Mouse (Mus musculus): Measurements from ENCODE around the gene Ccnb1ip1. TPM values are rescaled to one million over a fixed set of nuclear protein-coding genes. Genes with fewer than 3 reads are reported as not detected.

Ccnb1ip1 gene
- polyA plus RNA-seq, 1 experiment: not detected

DNA sequence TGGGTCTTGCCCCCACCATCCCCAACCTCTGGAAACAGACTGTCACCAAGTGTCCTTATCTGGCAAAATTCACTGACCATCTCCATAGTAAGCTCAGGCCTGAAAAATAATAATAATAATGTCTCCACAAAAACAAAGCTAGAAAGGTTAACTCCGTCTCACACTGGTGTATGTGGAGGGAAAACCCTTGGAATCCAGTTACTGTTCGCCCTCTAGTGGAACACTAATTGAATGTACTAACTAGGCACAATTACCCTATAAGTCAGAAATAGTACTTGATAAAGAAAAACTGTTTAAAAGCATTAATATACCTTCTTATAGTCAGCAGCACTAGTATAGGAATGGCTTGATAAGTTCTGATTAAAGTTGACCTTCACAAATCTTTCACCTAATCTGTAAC, 19.4 kb downstream of the Ccnb1ip1 start:
- Histone ChIP-seq H3K27me3 (ENCODE audit: control insufficient read depth, insufficient read depth, low read length) (no peaks in the 10 kb centered on the region), H3K4me3 (ENCODE audit: control insufficient read depth, insufficient read depth, low read length) (no peak overlapping the region), H3K4me1 (replicated peaks; ENCODE audit: control insufficient read depth, insufficient read depth, low read length) (no peaks in the 10 kb centered on the region), H3K36me3 (ENCODE audit: control insufficient read depth, insufficient read depth, low read length) (no peaks in the 10 kb centered on the region), H3K27ac (ENCODE audit: control insufficient read depth, insufficient read depth, low read length) (no peak overlapping the region)
- WGBS: 19% methylated on average over 2 of the region's 2 CpGs
- no peak for DNase-seq
- TF ChIP-seq CTCF (IDR thresholded peaks at IDR 0.05; ENCODE audit: borderline replicate concordance, control insufficient read depth, extremely low read depth, insufficient read depth, low read length, poor library complexity) (no peak), POLR2A (IDR thresholded peaks at IDR 0.05; ENCODE audit: control insufficient read depth, extremely low read depth, insufficient read depth, low read length, poor library complexity) (no peak)

DNA sequence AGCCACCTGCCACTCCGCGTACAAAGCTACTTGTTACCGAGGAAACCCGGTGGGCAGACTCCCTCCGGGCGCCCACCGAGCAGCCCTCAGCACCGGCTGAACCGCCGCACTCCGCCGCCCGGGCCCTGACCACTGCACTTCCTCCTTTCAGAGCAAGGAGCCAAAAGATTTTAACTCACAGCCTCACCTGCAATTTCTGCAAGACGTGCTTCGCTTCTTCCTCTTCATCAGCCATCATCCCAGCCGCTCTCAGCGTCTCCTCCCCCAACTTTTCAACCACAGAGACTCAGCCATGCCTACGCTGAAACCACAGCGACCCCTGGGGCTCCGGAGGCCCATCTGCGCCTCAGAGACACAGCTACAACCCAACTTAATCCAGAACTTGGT, 22.3 kb downstream of the Ccnb1ip1 start, which contains the start of gene Ttc5:
Gene Ttc5, minus strand, starts transcription at position 269 of the 387 bp plus-strand sequence.
- peak; percentile 93 for DNase-seq
- peak within 1 kb of the TSS; percentile 70 for H3K27ac ChIP-seq (ENCODE audit: control insufficient read depth, insufficient read depth, low read length)
- peaks cover 12% of the 10 kb centered on the region for H3K36me3 ChIP-seq (ENCODE audit: control insufficient read depth, insufficient read depth, low read length)
- H3K4me1 ChIP-seq (replicated peaks; ENCODE audit: control insufficient read depth, insufficient read depth, low read length): no peaks in the 10 kb centered on the region
- H3K4me3 ChIP-seq (ENCODE audit: control insufficient read depth, insufficient read depth, low read length): peak within 1 kb of the TSS; percentile 77
- WGBS: 1% methylated on average over 21 of the region's 21 CpGs
- TF ChIP-seq POLR2A (IDR thresholded peaks at IDR 0.05; ENCODE audit: control insufficient read depth, extremely low read depth, insufficient read depth, low read length, poor library complexity): no peak
- peak; percentile 86 for TF ChIP-seq CTCF (IDR thresholded peaks at IDR 0.05; ENCODE audit: borderline replicate concordance, control insufficient read depth, extremely low read depth, insufficient read depth, low read length, poor library complexity)
- H3K27me3 ChIP-seq (ENCODE audit: control insufficient read depth, insufficient read depth, low read length): no peaks in the 10 kb centered on the region

DNA sequence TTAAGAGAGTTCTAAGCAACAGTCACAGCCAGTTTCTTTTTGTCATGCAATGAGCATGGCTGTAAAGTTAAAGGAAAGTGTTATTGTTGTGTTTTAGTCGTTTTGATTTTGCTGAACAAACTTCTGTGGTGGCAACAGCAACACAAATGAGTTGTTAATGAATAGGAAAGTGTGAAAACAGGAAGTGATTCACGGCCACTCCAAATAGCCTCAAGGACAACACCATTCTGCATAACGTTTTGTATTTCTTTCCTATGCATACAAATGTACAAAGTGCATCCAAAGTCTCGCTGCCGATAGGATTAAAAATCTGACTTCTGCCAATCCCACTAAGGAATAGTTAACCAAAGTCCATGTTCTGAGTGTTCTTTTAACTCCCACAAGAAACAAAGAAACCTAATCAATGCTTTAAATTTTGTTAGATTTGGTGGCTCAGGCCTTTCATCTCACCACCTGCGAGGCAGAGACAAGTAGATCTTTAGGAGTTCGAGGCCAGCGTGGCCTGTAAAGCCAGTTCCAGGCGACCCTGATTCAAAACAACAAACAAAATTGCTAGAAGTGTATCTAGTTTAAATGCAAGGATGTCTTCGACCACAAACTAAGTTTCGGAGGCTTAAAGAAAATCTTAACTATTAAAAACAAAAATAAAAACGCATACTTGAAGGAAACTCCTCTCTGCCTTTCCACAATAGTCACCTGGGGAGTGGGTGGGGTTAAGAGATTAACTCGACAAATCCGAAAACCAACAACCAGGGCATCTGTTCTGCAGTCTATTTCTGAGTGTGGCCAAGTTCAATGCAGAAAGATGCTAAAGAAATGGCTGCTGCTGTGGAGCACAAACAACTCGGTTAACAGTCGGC, 22.9 kb downstream of the Ccnb1ip1 start:
- H3K4me1 ChIP-seq (replicated peaks; ENCODE audit: control insufficient read depth, insufficient read depth, low read length): no peaks in the 10 kb centered on the region
- no peak for DNase-seq
- H3K27ac ChIP-seq (ENCODE audit: control insufficient read depth, insufficient read depth, low read length): peak overlapping the region; percentile 70
- TF ChIP-seq CTCF (IDR thresholded peaks at IDR 0.05; ENCODE audit: borderline replicate concordance, control insufficient read depth, extremely low read depth, insufficient read depth, low read length, poor library complexity): no peak
- TF ChIP-seq POLR2A (IDR thresholded peaks at IDR 0.05; ENCODE audit: control insufficient read depth, extremely low read depth, insufficient read depth, low read length, poor library complexity): no peak
- H3K4me3 ChIP-seq (ENCODE audit: control insufficient read depth, insufficient read depth, low read length): peak overlapping the region; percentile 77
- H3K27me3 ChIP-seq (ENCODE audit: control insufficient read depth, insufficient read depth, low read length): no peaks in the 10 kb centered on the region
- peaks cover 12% of the 10 kb centered on the region for H3K36me3 ChIP-seq (ENCODE audit: control insufficient read depth, insufficient read depth, low read length)
- 12% methylated on average over 16 of the region's 16 CpGs for WGBS

DNA sequence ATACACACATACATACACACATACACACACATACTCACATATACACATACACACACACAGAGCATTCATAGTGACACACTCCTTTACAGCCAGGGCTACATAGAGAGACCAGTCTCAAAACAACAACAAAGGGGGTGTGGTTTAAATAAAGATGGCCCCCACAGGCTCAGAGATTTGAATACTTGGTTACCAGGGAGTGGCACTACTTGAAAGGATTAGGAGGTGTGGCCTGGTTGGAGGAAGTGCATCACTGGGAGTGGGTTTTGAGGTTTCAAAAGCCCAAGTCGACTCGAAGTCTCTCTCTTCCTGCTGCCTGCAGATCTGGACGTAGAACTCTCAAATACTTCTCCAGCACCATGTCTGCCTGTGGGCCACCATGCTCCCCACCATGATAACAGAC, 25.4 kb downstream of the Ccnb1ip1 start:
- no peak for TF ChIP-seq POLR2A (IDR thresholded peaks at IDR 0.05; ENCODE audit: control insufficient read depth, extremely low read depth, insufficient read depth, low read length, poor library complexity)
- DNase-seq: no peak
- H3K4me1 ChIP-seq (replicated peaks; ENCODE audit: control insufficient read depth, insufficient read depth, low read length): no peaks in the 10 kb centered on the region
- H3K4me3 ChIP-seq (ENCODE audit: control insufficient read depth, insufficient read depth, low read length): no peak overlapping the region
- H3K36me3 ChIP-seq (ENCODE audit: control insufficient read depth, insufficient read depth, low read length): peaks cover 17% of the 10 kb centered on the region
- H3K27me3 ChIP-seq (ENCODE audit: control insufficient read depth, insufficient read depth, low read length): no peaks in the 10 kb centered on the region
- no peak overlapping the region for H3K27ac ChIP-seq (ENCODE audit: control insufficient read depth, insufficient read depth, low read length)
- WGBS: 81% methylated on average over 3 of the region's 3 CpGs

DNA sequence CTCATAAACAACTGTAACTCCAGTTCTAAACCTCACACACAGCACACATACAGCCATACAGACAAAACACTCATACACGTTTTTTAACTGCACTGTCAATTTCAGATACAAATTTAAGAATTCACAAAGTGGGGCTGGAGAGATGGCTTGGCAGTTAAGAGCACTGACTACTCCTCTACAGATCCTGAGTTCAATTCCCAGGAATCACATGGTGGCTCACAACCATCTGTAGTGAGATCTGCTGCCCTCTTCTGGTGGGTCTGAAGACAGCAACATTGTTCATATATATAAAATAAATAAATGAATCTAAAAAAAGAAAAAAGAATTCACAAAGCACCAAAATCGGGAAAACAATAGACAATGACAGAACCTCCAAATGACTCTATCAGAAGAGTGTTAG, 36.2 kb downstream of the Ccnb1ip1 start:
- H3K27me3 ChIP-seq (ENCODE audit: control insufficient read depth, insufficient read depth, low read length): no peaks in the 10 kb centered on the region
- H3K4me1 ChIP-seq (replicated peaks; ENCODE audit: control insufficient read depth, insufficient read depth, low read length): no peaks in the 10 kb centered on the region
- no peak overlapping the region for H3K4me3 ChIP-seq (ENCODE audit: control insufficient read depth, insufficient read depth, low read length)
- TF ChIP-seq POLR2A (IDR thresholded peaks at IDR 0.05; ENCODE audit: control insufficient read depth, extremely low read depth, insufficient read depth, low read length, poor library complexity) (no peak), CTCF (IDR thresholded peaks at IDR 0.05; ENCODE audit: borderline replicate concordance, control insufficient read depth, extremely low read depth, insufficient read depth, low read length, poor library complexity) (no peak)
- peaks cover 70% of the 10 kb centered on the region for H3K36me3 ChIP-seq (ENCODE audit: control insufficient read depth, insufficient read depth, low read length)
- H3K27ac ChIP-seq (ENCODE audit: control insufficient read depth, insufficient read depth, low read length): no peak overlapping the region
- DNase-seq: peak; percentile 24
- 92% methylated on average over 2 of the region's 2 CpGs for WGBS

DNA sequence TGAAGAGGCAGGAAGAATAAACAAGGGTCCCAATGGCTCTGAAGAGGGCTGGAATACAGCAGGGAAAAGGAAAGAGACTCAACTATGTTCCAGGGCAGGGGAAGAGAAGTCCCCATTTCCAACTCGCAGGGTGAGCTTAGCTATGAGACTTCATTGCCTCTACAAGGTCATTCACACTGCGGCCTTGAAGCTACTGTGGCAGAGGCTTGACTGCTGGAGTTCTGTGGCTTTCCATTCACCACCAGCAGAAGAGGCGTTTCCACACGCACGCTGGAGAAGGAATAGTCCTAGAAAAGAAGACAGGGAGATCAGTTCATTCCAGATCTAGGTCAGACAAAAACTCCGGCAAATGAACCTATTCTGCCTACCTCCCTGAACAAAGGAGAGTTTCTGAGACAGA, 41.8 kb downstream of the Ccnb1ip1 start:
- WGBS: 95% methylated on average over 6 of the region's 6 CpGs
- Histone ChIP-seq H3K27me3 (ENCODE audit: control insufficient read depth, insufficient read depth, low read length) (no peaks in the 10 kb centered on the region), H3K36me3 (ENCODE audit: control insufficient read depth, insufficient read depth, low read length) (peaks cover 45% of the 10 kb centered on the region), H3K27ac (ENCODE audit: control insufficient read depth, insufficient read depth, low read length) (no peak overlapping the region), H3K4me1 (replicated peaks; ENCODE audit: control insufficient read depth, insufficient read depth, low read length) (no peaks in the 10 kb centered on the region), H3K4me3 (ENCODE audit: control insufficient read depth, insufficient read depth, low read length) (no peak overlapping the region)
- no peak for TF ChIP-seq CTCF (IDR thresholded peaks at IDR 0.05; ENCODE audit: borderline replicate concordance, control insufficient read depth, extremely low read depth, insufficient read depth, low read length, poor library complexity)
- no peak for TF ChIP-seq POLR2A (IDR thresholded peaks at IDR 0.05; ENCODE audit: control insufficient read depth, extremely low read depth, insufficient read depth, low read length, poor library complexity)
- no peak for DNase-seq

All from thymus, adult 2 months (tissue).